Mouse (Mus musculus) myocyte (in vitro differentiated cells): Measurements from ENCODE around the gene Ltb4r1.

ENCODE experiments used
- E2F4 ChIP-seq: IDR thresholded peaks from one replicate; pipeline ENCODE4 v1.6.1; 2011; ENCODE audit warnings: mild to moderate bottlenecking, control low read depth, moderate library complexity; ENCODE audit not compliant: insufficient read depth
- MYOG ChIP-seq, 3 experiments: IDR thresholded peaks; one replicate each; pipeline ENCODE4 v1.6.1; 2011; ENCODE audit warnings: control low read depth in 2 of 3, low read depth in 2 of 3, mild to moderate bottlenecking in 2 of 3; ENCODE audit not compliant: insufficient read length in 2 of 3, control insufficient read depth in 1 of 3, insufficient read depth in 1 of 3
- POLR2A ChIP-seq: IDR thresholded peaks from one replicate; pipeline ENCODE4 v1.6.1; 2011; ENCODE audit warnings: low read depth, mild to moderate bottlenecking, control low read depth, moderate library complexity; ENCODE audit not compliant: insufficient read length
- POLR2AphosphoS2 ChIP-seq: IDR thresholded peaks from one replicate; pipeline ENCODE4 v1.6.1; 2011; ENCODE audit warnings: low read depth, control low read depth; ENCODE audit not compliant: insufficient read length
- SRF ChIP-seq: IDR thresholded peaks from one replicate; pipeline ENCODE4 v1.6.1; 2011; ENCODE audit warnings: low read depth; ENCODE audit not compliant: control insufficient read depth, insufficient read length
- TCF12 ChIP-seq: IDR thresholded peaks from one replicate; pipeline ENCODE4 v1.6.1; 2011; ENCODE audit warnings: mild to moderate bottlenecking, control low read depth; ENCODE audit not compliant: poor library complexity, insufficient read depth, severe bottlenecking
- TCF3 ChIP-seq: IDR thresholded peaks from one replicate; pipeline ENCODE4 v1.6.1; 2011; ENCODE audit warnings: low read depth, control low read depth; ENCODE audit not compliant: insufficient read length

- TF ChIP-seq POLR2AphosphoS2 (no peak), SRF (no peak), TCF3 (no peak), POLR2A (no peak), E2F4 (no peak), MYOG (IDR thresholded peaks at IDR 0.05; ENCODE audit: control insufficient read depth in 1 of 3, insufficient read depth in 1 of 3, insufficient read length in 2 of 3, low read depth in 2 of 3) (no peak), TCF12 (no peak)
These were observed 19.9 kb upstream of the Ltb4r1 start for GRCm38 (mm10) chr14:55745861-55746237.
